Mouse (Mus musculus): ENCODE data around the gene Bricd5. TPM values are rescaled to one million over a fixed set of nuclear protein-coding genes. Genes with fewer than 3 reads are reported as not detected.

The Bricd5 gene
- polyA plus RNA-seq, 1 experiment from 2014 or later = not detected

DNA sequence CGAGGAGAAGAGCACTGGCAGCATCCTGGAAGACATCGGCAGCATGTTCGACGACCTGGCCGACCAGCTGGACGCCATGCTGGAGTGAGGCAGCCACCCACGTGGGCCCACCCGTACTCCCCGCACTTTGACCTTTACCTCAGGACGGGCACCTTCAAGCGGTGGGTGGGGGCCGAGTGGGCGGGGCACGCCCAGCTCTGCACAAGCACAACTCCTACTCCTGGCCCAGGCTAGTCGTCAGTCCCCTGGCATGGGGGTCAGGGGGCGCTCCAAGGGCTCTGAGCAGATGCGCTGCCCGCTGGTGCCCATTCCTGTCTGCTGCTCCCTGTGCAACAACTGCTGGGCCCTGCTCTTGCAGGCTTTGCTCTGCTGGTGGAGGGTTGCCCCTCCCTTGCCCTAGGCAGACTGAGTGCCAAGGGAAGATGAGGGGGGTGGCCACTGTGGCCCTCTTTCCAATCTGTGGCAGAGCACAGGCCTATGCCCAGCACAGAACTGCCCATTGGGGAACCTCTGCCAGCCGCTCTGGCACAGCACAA lies 33.5 kb downstream of the Bricd5 start:
- Histone ChIP-seq H3K27me3 (peaks cover 7% of the 10 kb centered on the region; the same call in 1 of the 2 replicates), H3K27ac (no peak overlapping the region), H3K36me3 (peaks cover 65% of the 10 kb centered on the region), H3K4me2 (replicated peaks) (peak overlapping the region; percentile 40; the same call in 1 of the 2 replicates), H3K9me3 (no peaks in the 10 kb centered on the region), H3K4me1 (peaks cover 13% of the 10 kb centered on the region), H3K9ac (no peak overlapping the region), H3K4me3 (0 out of 2 replicates have a peak overlapping the region, but pooled peaks have one; percentile 14)
- WGBS = 46% methylated on average over 19 of the region's 19 CpGs
- no peak for ATAC-seq (ENCODE audit: insufficient number of reproducible peaks, insufficient read depth, low FRiP score, low TSS enrichment)

- ATAC-seq (ENCODE audit: insufficient number of reproducible peaks, insufficient read depth, low FRiP score, low TSS enrichment) = no peak
- Histone ChIP-seq H3K4me1 (peaks cover 13% of the 10 kb centered on the region), H3K4me3 (no peak overlapping the region), H3K9ac (no peak overlapping the region), H3K9me3 (no peaks in the 10 kb centered on the region), H3K36me3 (peaks cover 70% of the 10 kb centered on the region), H3K4me2 (replicated peaks) (no peak overlapping the region), H3K27me3 (peaks cover 7% of the 10 kb centered on the region; the same call in 1 of the 2 replicates), H3K27ac (no peak overlapping the region)
- 81% methylated on average over 12 of the region's 12 CpGs for WGBS
Observed at GRCm38 (mm10) chr17:24507806-24508460, 34.2 kb downstream of the Bricd5 start.

DNA sequence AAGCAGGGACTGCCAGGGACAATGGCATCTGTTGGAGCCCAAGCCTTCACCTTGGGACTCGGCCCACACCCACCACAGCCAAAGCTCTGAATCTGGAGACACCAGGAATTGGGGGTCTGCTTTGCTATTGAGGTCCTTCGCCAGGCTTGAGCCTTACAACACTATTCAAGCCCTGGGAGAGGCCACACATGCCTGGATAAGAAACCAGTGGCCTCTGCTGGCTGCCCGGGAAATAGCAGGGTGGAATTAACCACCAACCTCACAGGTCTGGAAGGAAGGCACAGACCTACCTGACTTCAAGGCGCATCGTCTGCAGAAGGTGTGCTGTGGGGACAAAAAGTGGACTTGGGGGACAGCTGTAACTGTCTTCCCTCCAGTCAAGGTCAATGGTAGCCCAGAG lies 39.9 kb downstream of the Bricd5 start:
- Histone ChIP-seq H3K27ac (no peak overlapping the region), H3K9ac (no peak overlapping the region), H3K4me1 (no peaks in the 10 kb centered on the region), H3K4me3 (0 out of 2 replicates have a peak overlapping the region, but pooled peaks have one; percentile 9), H3K27me3 (no peaks in the 10 kb centered on the region), H3K36me3 (peaks cover 96% of the 10 kb centered on the region), H3K4me2 (replicated peaks) (no peak overlapping the region), H3K9me3 (no peaks in the 10 kb centered on the region)
- no peak for ATAC-seq (ENCODE audit: insufficient number of reproducible peaks, insufficient read depth, low FRiP score, low TSS enrichment)
- 69% methylated on average over 5 of the region's 5 CpGs for WGBS

DNA sequence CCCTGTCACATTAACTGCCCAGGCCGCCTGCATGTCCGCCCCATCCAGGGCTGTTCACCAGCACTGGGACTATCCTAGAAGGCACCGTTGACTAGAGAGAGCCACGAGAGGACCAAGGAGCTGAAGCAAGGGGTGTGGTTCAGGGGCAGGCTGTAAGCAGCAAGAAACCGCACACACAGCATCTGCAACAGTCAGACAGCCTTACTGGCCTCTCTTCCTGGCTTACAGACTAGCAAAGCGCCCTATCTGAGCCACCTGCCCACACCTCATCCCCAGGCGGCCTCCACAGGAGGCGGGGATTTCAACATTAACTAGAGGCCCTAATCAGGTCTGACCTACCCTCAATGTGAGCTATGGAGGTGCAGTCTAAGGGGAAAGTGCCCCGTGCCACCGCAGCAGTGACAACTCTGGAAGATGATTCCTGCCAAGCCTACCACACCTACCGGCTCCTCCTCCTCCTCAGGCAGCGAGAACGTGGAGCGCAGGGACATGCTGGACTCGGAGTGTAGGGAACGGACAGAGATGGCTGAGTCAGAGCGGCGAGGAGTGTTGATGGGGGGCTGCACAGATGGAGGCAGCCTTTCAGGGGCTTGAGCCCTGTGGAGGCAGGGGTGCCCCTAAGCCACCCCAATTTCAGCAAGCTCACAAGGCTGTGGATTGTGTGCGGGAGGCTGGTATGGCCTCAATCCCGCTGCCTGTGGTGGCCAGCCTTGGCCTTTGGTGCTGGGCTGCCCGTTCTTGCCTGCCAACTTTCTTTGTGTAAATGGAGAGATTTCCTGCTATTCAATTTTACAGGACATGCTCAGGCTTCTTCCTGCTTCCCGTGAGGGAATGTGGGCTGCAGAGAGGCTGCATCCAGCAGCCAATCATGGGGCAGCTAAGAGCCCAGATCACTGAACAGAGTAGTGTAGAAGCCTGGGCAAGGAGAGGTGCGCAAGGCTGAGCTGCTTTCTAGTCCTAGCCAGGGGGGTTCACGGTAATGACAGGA lies 40.9 kb downstream of the Bricd5 start:
- Histone ChIP-seq H3K27ac (0 out of 2 replicates have a peak overlapping the region, but pooled peaks have one; percentile 19), H3K9me3 (no peaks in the 10 kb centered on the region), H3K4me2 (replicated peaks) (no peak overlapping the region), H3K4me1 (no peaks in the 10 kb centered on the region), H3K4me3 (0 out of 2 replicates have a peak overlapping the region, but pooled peaks have one; percentile 9), H3K36me3 (peaks cover 96% of the 10 kb centered on the region), H3K9ac (no peak overlapping the region), H3K27me3 (no peaks in the 10 kb centered on the region)
- WGBS = 86% methylated on average over 24 of the region's 24 CpGs
- no peak for ATAC-seq (ENCODE audit: insufficient number of reproducible peaks, insufficient read depth, low FRiP score, low TSS enrichment)

- ATAC-seq (ENCODE audit: insufficient number of reproducible peaks, insufficient read depth, low FRiP score, low TSS enrichment) = no peak
Observed at GRCm38 (mm10) chr17:24520450-24520849, 46.8 kb downstream of the Bricd5 start.

DNA sequence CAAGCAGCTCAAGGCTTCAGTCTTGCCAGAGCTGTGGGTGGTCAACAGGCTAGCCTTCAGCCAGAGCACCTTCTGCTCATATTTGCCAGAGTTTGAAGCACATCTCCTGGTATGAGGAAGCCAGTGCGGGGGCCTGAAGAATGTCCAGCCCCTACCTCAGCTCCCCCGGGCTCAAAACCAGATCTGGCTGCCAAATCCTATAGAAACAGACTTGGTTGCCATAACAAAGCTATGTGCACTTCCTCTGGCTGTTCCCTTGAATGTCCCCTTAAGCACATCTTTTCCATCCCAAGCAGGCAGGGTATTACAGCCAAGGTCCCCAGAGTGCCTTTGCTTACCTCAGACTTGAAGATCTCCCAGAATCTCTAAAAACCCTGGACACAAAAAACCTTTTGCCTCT lies 51.0 kb downstream of the Bricd5 start:
- no peak for ATAC-seq (ENCODE audit: insufficient number of reproducible peaks, insufficient read depth, low FRiP score, low TSS enrichment)
- Histone ChIP-seq H3K27ac (no peak overlapping the region), H3K9me3 (no peaks in the 10 kb centered on the region), H3K27me3 (no peaks in the 10 kb centered on the region), H3K4me3 (no peak overlapping the region), H3K4me1 (peaks cover 20% of the 10 kb centered on the region), H3K9ac (peak overlapping the region; percentile 5; the same call in 1 of the 2 replicates), H3K36me3 (peaks cover 18% of the 10 kb centered on the region; the same call in 1 of the 2 replicates), H3K4me2 (replicated peaks) (no peak overlapping the region)
- WGBS = 91% methylated on average over 2 of the region's 2 CpGs

More at GRCm38 (mm10) chr17:24520450-24520849, 46.8 kb downstream of the Bricd5 start:
- H3K27ac ChIP-seq = no peak overlapping the region; the same call in 1 of the 2 replicates
- H3K4me1 ChIP-seq = no peaks in the 10 kb centered on the region
- H3K36me3 ChIP-seq = peaks cover 57% of the 10 kb centered on the region
- no peak overlapping the region for H3K4me3 ChIP-seq
- no peak overlapping the region for H3K4me2 ChIP-seq (replicated peaks)
- no peaks in the 10 kb centered on the region for H3K9me3 ChIP-seq
- H3K9ac ChIP-seq = no peak overlapping the region
- 88% methylated on average over 4 of the region's 4 CpGs for WGBS
- H3K27me3 ChIP-seq = no peaks in the 10 kb centered on the region

Other genes starting within 250 kb of the Bricd5 start
- gene Ccnf, start 222.4 kb upstream of the Bricd5 start, polyA plus RNA-seq (2016; fragmentation: Nextera tagmentation; extraction: Ambion mirVana) = 78.2 and 85.3 TPM in 2 replicates
- 0.23 TPM in 1 of 2 replicates, not detected in the other for gene Abca17, start 122.8 kb upstream of the Bricd5 start, polyA plus RNA-seq (2016; fragmentation: Nextera tagmentation; extraction: Ambion mirVana)
- 7.8 and 9.6 TPM in 2 replicates for gene Abca3, start 121.9 kb upstream of the Bricd5 start, polyA plus RNA-seq (2016; fragmentation: Nextera tagmentation; extraction: Ambion mirVana)
- 336 and 351 TPM in 2 replicates for gene Rnps1, start 59.3 kb upstream of the Bricd5 start, polyA plus RNA-seq (2016; fragmentation: Nextera tagmentation; extraction: Ambion mirVana)
- 77.3 and 82.3 TPM in 2 replicates for gene Eci1, start 47.2 kb upstream of the Bricd5 start, polyA plus RNA-seq (2016; fragmentation: Nextera tagmentation; extraction: Ambion mirVana)
- 3.2 and 3.6 TPM in 2 replicates for gene Dnase1l2, start 30.8 kb upstream of the Bricd5 start, polyA plus RNA-seq (2016; fragmentation: Nextera tagmentation; extraction: Ambion mirVana)
- gene E4f1, start 3.6 kb upstream of the Bricd5 start, polyA plus RNA-seq (2016; fragmentation: Nextera tagmentation; extraction: Ambion mirVana) = 38.4 and 43.2 TPM in 2 replicates
- 52.3 and 54.9 TPM in 2 replicates for gene Pgp, start 3.5 kb upstream of the Bricd5 start, polyA plus RNA-seq (2016; fragmentation: Nextera tagmentation; extraction: Ambion mirVana)
- 32.8 and 35.0 TPM in 2 replicates for gene Mlst8, start 5.2 kb downstream of the Bricd5 start, polyA plus RNA-seq (2016; fragmentation: Nextera tagmentation; extraction: Ambion mirVana)
- gene Caskin1, start 14.7 kb downstream of the Bricd5 start, polyA plus RNA-seq (2016; fragmentation: Nextera tagmentation; extraction: Ambion mirVana) = 7.3 and 7.5 TPM in 2 replicates
- 98.5 and 103 TPM in 2 replicates for gene Traf7, start 54.1 kb downstream of the Bricd5 start, polyA plus RNA-seq (2016; fragmentation: Nextera tagmentation; extraction: Ambion mirVana)
- 3.6 and 3.7 TPM in 2 replicates for gene Rab26, start 60.3 kb downstream of the Bricd5 start, polyA plus RNA-seq (2016; fragmentation: Nextera tagmentation; extraction: Ambion mirVana)
- gene Pkd1, start 76.0 kb downstream of the Bricd5 start, polyA plus RNA-seq (2016; fragmentation: Nextera tagmentation; extraction: Ambion mirVana) = 26.8 and 29.8 TPM in 2 replicates
- gene Tsc2, start 158.7 kb downstream of the Bricd5 start, polyA plus RNA-seq (2016; fragmentation: Nextera tagmentation; extraction: Ambion mirVana) = 72.8 and 82.0 TPM in 2 replicates
- gene Nthl1, start 158.8 kb downstream of the Bricd5 start, polyA plus RNA-seq (2016; fragmentation: Nextera tagmentation; extraction: Ambion mirVana) = 26.2 and 26.9 TPM in 2 replicates
- 59.6 and 60.6 TPM in 2 replicates for gene Slc9a3r2, start 176.4 kb downstream of the Bricd5 start, polyA plus RNA-seq (2016; fragmentation: Nextera tagmentation; extraction: Ambion mirVana)
- gene Npw, start 184.6 kb downstream of the Bricd5 start, polyA plus RNA-seq (2016; fragmentation: Nextera tagmentation; extraction: Ambion mirVana) = 0.35 and 0.76 TPM in 2 replicates
- gene Zfp598, start 195.8 kb downstream of the Bricd5 start, polyA plus RNA-seq (2016; fragmentation: Nextera tagmentation; extraction: Ambion mirVana) = 23.5 and 25.4 TPM in 2 replicates
- gene Syngr3, start 216.1 kb downstream of the Bricd5 start, polyA plus RNA-seq (2016; fragmentation: Nextera tagmentation; extraction: Ambion mirVana) = 8.4 and 10.5 TPM in 2 replicates
- gene Gfer, start 222.3 kb downstream of the Bricd5 start, polyA plus RNA-seq (2016; fragmentation: Nextera tagmentation; extraction: Ambion mirVana) = 47.9 and 48.0 TPM in 2 replicates
- 3.0 and 5.5 TPM in 2 replicates for gene Noxo1, start 222.3 kb downstream of the Bricd5 start, polyA plus RNA-seq (2016; fragmentation: Nextera tagmentation; extraction: Ambion mirVana)
- gene Tbl3, start 233.8 kb downstream of the Bricd5 start, polyA plus RNA-seq (2016; fragmentation: Nextera tagmentation; extraction: Ambion mirVana) = 93.9 and 94.2 TPM in 2 replicates
- 0.22 TPM in 1 of 2 replicates, not detected in the other for gene Rnf151, start 244.2 kb downstream of the Bricd5 start, polyA plus RNA-seq (2016; fragmentation: Nextera tagmentation; extraction: Ambion mirVana)
- 1,116 and 1,117 TPM in 2 replicates for gene Rps2, start 244.2 kb downstream of the Bricd5 start, polyA plus RNA-seq (2016; fragmentation: Nextera tagmentation; extraction: Ambion mirVana)